Mouse (Mus musculus) limb, embryonic 13.5 days (tissue): ENCODE results near the gene Cacfd1. TPM values are rescaled to one million over a fixed set of nuclear protein-coding genes. Genes with fewer than 3 reads are reported as not detected.

ENCODE experiments used
- ATAC-seq: fragments of 200-750 bp; cut with Nextera tagmentation; 2 replicates; pipeline ENCODE4 v1.8.0; 2017; ENCODE audit warnings: low read depth, moderate number of reproducible peaks, moderate TSS enrichment; ENCODE audit not compliant: low FRiP score
- H3K27ac ChIP-seq: fragments of 300-500 bp; sonication (generic); 2 replicates; pipeline ENCODE4 v1.5.1; 2015; ENCODE audit warnings: inconsistent platforms, mild to moderate bottlenecking, moderate library complexity
- H3K27me3 ChIP-seq: fragments of 300-500 bp; sonication (generic); 2 replicates; pipeline ENCODE4 v1.6.1; 2015; ENCODE audit warnings: mild to moderate bottlenecking, inconsistent platforms
- H3K36me3 ChIP-seq: fragments of 300-500 bp; sonication (generic); 2 replicates; pipeline ENCODE4 v1.6.1; 2015; ENCODE audit warnings: inconsistent platforms, mild to moderate bottlenecking, moderate library complexity
- H3K4me1 ChIP-seq: fragments of 300-500 bp; sonication (generic); 2 replicates; pipeline ENCODE4 v1.6.1; 2015; ENCODE audit warnings: inconsistent platforms
- H3K4me2 ChIP-seq: fragments of 300-500 bp; sonication (generic); replicated peaks from 2 replicates; pipeline ENCODE4 v1.6.1; 2015; ENCODE audit warnings: inconsistent platforms, mild to moderate bottlenecking, moderate library complexity
- H3K4me3 ChIP-seq: fragments of 300-500 bp; sonication (generic); 2 replicates; pipeline ENCODE4 v1.5.1; 2015; ENCODE audit warnings: moderate library complexity, mild to moderate bottlenecking, inconsistent platforms
- H3K9ac ChIP-seq: fragments of 300-500 bp; sonication (generic); 2 replicates; pipeline ENCODE4 v1.6.1; 2015; ENCODE audit warnings: mild to moderate bottlenecking, inconsistent platforms
- H3K9me3 ChIP-seq: fragments of 300-500 bp; sonication (generic); 2 replicates; pipeline ENCODE4 v1.6.1; 2016; ENCODE audit warnings: inconsistent platforms
- WGBS: fragments of 180-500 bp; shearing (Covaris S2); methylation state at CpG from one replicate; pipeline ENCODE4 v1.1.7; 2015; 5-methylcytosine and 5-hydroxymethylcytosine counted together
- polyA plus RNA-seq: library from polyadenylated mRNA; unstranded; fragments of >200 nt; fragmentation: Nextera tagmentation; extraction: Ambion mirVana; gene quantifications from 2 replicates; pipeline ENCODE4 v1.2.1, GENCODE M21; 2015

Gene Cacfd1
- 96.3 and 102 TPM in 2 replicates for polyA plus RNA-seq

DNA sequence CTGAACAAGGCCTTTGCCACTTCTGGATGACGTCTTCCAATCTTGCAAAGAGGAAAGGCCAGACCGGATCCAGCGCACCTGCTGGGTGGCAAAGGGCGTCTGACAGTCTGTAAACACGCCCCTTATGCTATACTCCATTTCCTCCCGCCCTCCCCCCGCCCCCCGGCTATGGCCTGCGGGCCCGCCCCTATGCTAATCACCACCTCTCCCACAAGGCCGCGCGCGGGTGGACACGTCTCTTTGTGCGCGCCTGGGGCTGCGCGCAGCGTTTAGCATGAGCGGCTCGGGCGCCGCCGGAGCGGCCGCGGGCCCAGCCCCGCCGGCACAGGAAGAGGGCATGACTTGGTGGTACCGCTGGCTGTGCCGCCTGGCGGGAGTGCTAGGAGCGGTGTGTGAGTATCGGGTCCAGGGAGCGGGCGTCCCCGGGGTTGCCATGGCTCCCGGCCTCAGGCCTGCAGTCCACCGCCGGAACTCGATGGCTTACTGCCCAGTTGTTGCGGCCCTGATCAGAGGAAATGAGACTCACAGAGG, at the start of gene Cacfd1:
Cacfd1 (plus strand) TSS at position 213 of the 531 bp plus-strand sequence.
- peak; percentile 93 for ATAC-seq
- Histone ChIP-seq H3K4me2 (peak within 1 kb of the TSS; percentile 86), H3K9me3 (no peaks in the 10 kb centered on the region), H3K4me3 (peak within 1 kb of the TSS; percentile 69), H3K4me1 (peaks cover 24% of the 10 kb centered on the region), H3K27me3 (no peaks in the 10 kb centered on the region), H3K9ac (peak within 1 kb of the TSS; percentile 89), H3K27ac (peak within 1 kb of the TSS; percentile 83), H3K36me3 (peaks cover 16% of the 10 kb centered on the region)
- WGBS, result under 1% methylated on average over 43 of the region's 43 CpGs

- H3K4me1 ChIP-seq, result peaks cover 25% of the 10 kb centered on the region
- no peak overlapping the region for H3K4me2 ChIP-seq
Observed at GRCm38 (mm10) chr2:26960756-26961155, 49.0 kb upstream of the Cacfd1 start.

GRCm38 (mm10) chr2:26963923-26964723, 45.6 kb upstream of the Cacfd1 start, which contains the start of gene Rexo4:
Gene Rexo4 (minus strand): TSS chr2:26964386.
- H3K4me2 ChIP-seq, result peak within 1 kb of the TSS; percentile 71

More at GRCm38 (mm10) chr2:26960756-26961155, 49.0 kb upstream of the Cacfd1 start:
- WGBS, result 75% methylated on average over 4 of the region's 4 CpGs
- no peak for ATAC-seq
- H3K4me3 ChIP-seq, result no peak overlapping the region
- no peaks in the 10 kb centered on the region for H3K27me3 ChIP-seq
- H3K36me3 ChIP-seq, result peaks cover 62% of the 10 kb centered on the region
- peak overlapping the region; percentile 25; the same call in 1 of the 2 replicates for H3K9ac ChIP-seq
- H3K27ac ChIP-seq, result no peak overlapping the region
- no peaks in the 10 kb centered on the region for H3K9me3 ChIP-seq

GRCm38 (mm10) chr2:26964724-26965370, 44.9 kb upstream of the Cacfd1 start:
- H3K4me3 ChIP-seq, result peak overlapping the region; percentile 80
- H3K27me3 ChIP-seq, result no peaks in the 10 kb centered on the region
- H3K36me3 ChIP-seq, result peaks cover 25% of the 10 kb centered on the region
- ATAC-seq, result no peak
- peak overlapping the region; percentile 98 for H3K27ac ChIP-seq
- peaks cover 25% of the 10 kb centered on the region for H3K4me1 ChIP-seq
- H3K4me2 ChIP-seq, result peak overlapping the region; percentile 71
- WGBS, result 14% methylated on average over 14 of the region's 14 CpGs
- H3K9me3 ChIP-seq, result no peaks in the 10 kb centered on the region
- peak overlapping the region; percentile 90 for H3K9ac ChIP-seq

More at GRCm38 (mm10) chr2:26963923-26964723, 45.6 kb upstream of the Cacfd1 start, which contains the start of gene Rexo4:
- Histone ChIP-seq H3K27ac (peak within 1 kb of the TSS; percentile 98), H3K4me3 (peak within 1 kb of the TSS; percentile 80), H3K27me3 (no peaks in the 10 kb centered on the region), H3K9ac (peak within 1 kb of the TSS; percentile 90), H3K36me3 (peaks cover 30% of the 10 kb centered on the region), H3K4me1 (peaks cover 25% of the 10 kb centered on the region), H3K9me3 (no peaks in the 10 kb centered on the region)
- whole genome bisulfite sequencing, result under 1% methylated on average over 50 of the region's 50 CpGs
- peak; percentile 96 for ATAC-seq

DNA sequence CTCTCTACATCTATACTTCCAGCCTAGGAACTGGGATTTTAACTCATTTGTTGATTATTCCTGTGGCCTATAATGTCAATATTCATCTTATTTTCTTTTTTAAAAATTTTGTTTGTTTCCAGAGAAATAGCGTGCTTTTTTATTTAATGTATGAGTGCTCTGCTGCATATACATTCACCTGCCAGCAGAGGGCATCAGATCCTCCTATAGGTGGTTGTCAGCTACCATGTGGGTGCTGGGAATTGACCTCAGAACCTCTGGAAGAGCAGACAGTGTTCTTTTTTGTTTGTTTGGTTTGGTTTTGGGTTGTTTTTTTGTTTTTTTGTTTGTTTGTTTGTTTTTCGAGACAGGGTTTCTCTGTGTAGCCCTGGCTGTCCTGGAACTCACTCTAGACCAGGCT, 42.5 kb upstream of the Cacfd1 start:
- ATAC-seq, result no peak
- H3K4me3 ChIP-seq, result no peak overlapping the region
- H3K9me3 ChIP-seq, result no peaks in the 10 kb centered on the region
- 75% methylated on average over 2 of the region's 2 CpGs for WGBS
- H3K36me3 ChIP-seq, result peaks cover 2% of the 10 kb centered on the region
- no peak overlapping the region for H3K4me2 ChIP-seq
- no peak overlapping the region for H3K9ac ChIP-seq
- peaks cover 15% of the 10 kb centered on the region for H3K4me1 ChIP-seq
- H3K27ac ChIP-seq, result no peak overlapping the region
- no peaks in the 10 kb centered on the region for H3K27me3 ChIP-seq

- no peaks in the 10 kb centered on the region for H3K36me3 ChIP-seq
- peak within 1 kb of the TSS; percentile 30; the same call in 1 of the 2 replicates for H3K4me2 ChIP-seq
- H3K9ac ChIP-seq, result 0 out of 2 replicates have a peak within 1 kb of the TSS, but pooled peaks have one; percentile 39
- no peaks in the 10 kb centered on the region for H3K4me1 ChIP-seq
- 71% methylated on average over 3 of the region's 3 CpGs for WGBS
- no peaks in the 10 kb centered on the region for H3K27me3 ChIP-seq
- ATAC-seq, result no peak
- no peaks in the 10 kb centered on the region for H3K9me3 ChIP-seq
- no peak within 1 kb of the TSS for H3K4me3 ChIP-seq
- H3K27ac ChIP-seq, result no peak within 1 kb of the TSS
Observed at GRCm38 (mm10) chr2:26973116-26973515, 36.6 kb upstream of the Cacfd1 start, which contains the start of gene Adamts13. Gene Adamts13 (plus strand): TSS chr2:26973416.

- WGBS, result 26% methylated on average over 4 of the region's 4 CpGs
- Histone ChIP-seq H3K4me2 (no peak overlapping the region), H3K4me3 (no peak overlapping the region), H3K27me3 (no peaks in the 10 kb centered on the region), H3K9me3 (no peaks in the 10 kb centered on the region), H3K27ac (no peak overlapping the region), H3K9ac (no peak overlapping the region), H3K4me1 (no peaks in the 10 kb centered on the region), H3K36me3 (no peaks in the 10 kb centered on the region)
- no peak for ATAC-seq
Observed at GRCm38 (mm10) chr2:26973960-26974359, 35.8 kb upstream of the Cacfd1 start.

DNA sequence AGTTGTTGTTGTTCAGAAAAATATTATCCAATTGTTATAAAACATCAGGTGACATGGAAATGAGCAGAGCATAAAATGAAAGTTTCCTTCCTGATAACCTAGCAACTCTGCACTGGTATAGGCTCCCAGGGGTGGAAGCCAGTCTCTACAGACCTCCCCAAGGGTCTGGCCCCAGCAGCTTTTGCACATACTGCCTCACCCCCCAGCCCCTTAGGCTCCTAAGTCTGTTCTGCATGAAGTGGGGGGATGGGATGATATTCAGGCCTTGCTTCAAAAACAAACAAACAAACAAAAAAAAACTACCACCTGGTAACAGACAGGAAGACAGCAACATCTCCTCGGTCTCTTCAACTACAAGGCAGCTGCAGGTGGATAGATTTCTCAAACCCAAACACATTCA, 29.4 kb upstream of the Cacfd1 start:
- no peak overlapping the region for H3K4me2 ChIP-seq
- H3K27me3 ChIP-seq, result peaks cover 7% of the 10 kb centered on the region; the same call in 1 of the 2 replicates
- no peaks in the 10 kb centered on the region for H3K36me3 ChIP-seq
- H3K27ac ChIP-seq, result no peak overlapping the region
- H3K4me3 ChIP-seq, result no peak overlapping the region
- 85% methylated on average over 1 of the region's 1 CpGs for WGBS
- H3K9me3 ChIP-seq, result no peaks in the 10 kb centered on the region
- no peak for ATAC-seq
- H3K9ac ChIP-seq, result no peak overlapping the region
- no peaks in the 10 kb centered on the region for H3K4me1 ChIP-seq

GRCm38 (mm10) chr2:26984179-26984578, 25.5 kb upstream of the Cacfd1 start:
- H3K4me1 ChIP-seq, result no peaks in the 10 kb centered on the region
- no peak for ATAC-seq
- WGBS, result 63% methylated on average over 2 of the region's 2 CpGs
- no peak overlapping the region for H3K9ac ChIP-seq
- no peak overlapping the region for H3K27ac ChIP-seq
- no peak overlapping the region for H3K4me2 ChIP-seq
- no peaks in the 10 kb centered on the region for H3K36me3 ChIP-seq
- H3K9me3 ChIP-seq, result no peaks in the 10 kb centered on the region
- no peak overlapping the region for H3K4me3 ChIP-seq
- H3K27me3 ChIP-seq, result peaks cover 7% of the 10 kb centered on the region; the same call in 1 of the 2 replicates

- no peak overlapping the region for H3K4me2 ChIP-seq
- no peak overlapping the region for H3K9ac ChIP-seq
- no peak overlapping the region for H3K27ac ChIP-seq
- no peaks in the 10 kb centered on the region for H3K9me3 ChIP-seq
- H3K4me1 ChIP-seq, result no peaks in the 10 kb centered on the region
- 83% methylated on average over 5 of the region's 5 CpGs for WGBS
- ATAC-seq, result no peak
- no peaks in the 10 kb centered on the region for H3K36me3 ChIP-seq
- H3K27me3 ChIP-seq, result peaks cover 7% of the 10 kb centered on the region; the same call in 1 of the 2 replicates
- no peak overlapping the region for H3K4me3 ChIP-seq
Observed at GRCm38 (mm10) chr2:26984640-26985039, 25.1 kb upstream of the Cacfd1 start.

DNA sequence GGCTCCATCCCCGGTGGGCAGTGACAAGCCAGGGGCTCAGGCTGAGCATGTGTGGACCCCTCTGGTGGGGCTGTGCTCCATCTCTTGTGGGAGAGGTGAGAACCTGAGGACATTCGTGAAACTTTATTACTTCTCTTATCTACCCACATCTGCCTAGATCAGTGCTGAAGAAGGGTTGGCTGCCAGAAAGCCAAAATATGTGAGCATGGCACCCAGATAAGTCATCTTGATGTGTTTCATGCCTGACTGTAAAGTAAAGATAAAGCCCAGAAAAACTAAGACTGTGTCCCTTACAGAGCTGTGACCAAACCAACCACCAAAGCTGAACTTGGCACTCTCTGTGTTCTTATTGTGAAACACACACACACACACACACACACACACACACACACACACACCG, 15.8 kb upstream of the Cacfd1 start:
- Histone ChIP-seq H3K4me1 (no peaks in the 10 kb centered on the region), H3K27ac (no peak overlapping the region), H3K9me3 (no peaks in the 10 kb centered on the region), H3K36me3 (no peaks in the 10 kb centered on the region), H3K9ac (no peak overlapping the region), H3K27me3 (no peaks in the 10 kb centered on the region), H3K4me2 (no peak overlapping the region), H3K4me3 (no peak overlapping the region)
- ATAC-seq, result no peak
- WGBS, result 72% methylated on average over 3 of the region's 3 CpGs

GRCm38 (mm10) chr2:26997498-26997897, 12.2 kb upstream of the Cacfd1 start:
- no peak for ATAC-seq
- H3K27ac ChIP-seq, result no peak overlapping the region
- no peaks in the 10 kb centered on the region for H3K27me3 ChIP-seq
- no peak overlapping the region for H3K9ac ChIP-seq
- H3K4me2 ChIP-seq, result no peak overlapping the region
- no peak overlapping the region for H3K4me3 ChIP-seq
- no peaks in the 10 kb centered on the region for H3K36me3 ChIP-seq
- no peaks in the 10 kb centered on the region for H3K4me1 ChIP-seq
- H3K9me3 ChIP-seq, result no peaks in the 10 kb centered on the region
- 79% methylated on average over 1 of the region's 1 CpGs for WGBS
